In genomic region chr19:45300691-45301431, GRCm38 (mm10) we compare ENCODE assay signal across 8 mouse cellular contexts.
DNase-seq lines count a peak whose midpoint lies in the region; ATAC-seq and TF ChIP-seq lines count a peak whose summit lies in the region.

No protein-coding gene starts in this region.

- peak; percentile 58 for TF ChIP-seq CTCF in Patski (IDR thresholded peaks at IDR 0.05)
- TF ChIP-seq CTCF in heart, postnatal 0 days (IDR thresholded peaks at IDR 0.05; ENCODE audit: low read depth): peak; percentile 65

- H3K27ac ChIP-seq in embryonic facial prominence, embryonic 12.5 days: peak overlapping the region; percentile 89
- H3K27ac ChIP-seq in heart, postnatal 0 days (ENCODE audit: low read depth): no peak overlapping the region

- POLR2A ChIA-PET in Patski (lab: Charles Lee): interaction anchor here (0.9 kb wide), 1 partner anchor 61 kb away, joined by 4 read pairs; no protein-coding TSS in a partner anchor

- CTCF ChIA-PET in Patski (lab: Charles Lee): interaction anchor here (0.9 to 1.6 kb wide), 4 partner anchors 8 to 135 kb away, joined by 3 to 5 read pairs (median 4); no protein-coding TSS in a partner anchor

- H3K36me3 ChIP-seq in embryonic facial prominence, embryonic 12.5 days: no peaks in the 10 kb centered on the region
- H3K36me3 ChIP-seq in heart, postnatal 0 days (replicated peaks; ENCODE audit: control insufficient read depth, insufficient read depth, low read length): no peaks in the 10 kb centered on the region

- no peaks in the 10 kb centered on the region for H3K9me3 ChIP-seq in embryonic facial prominence, embryonic 12.5 days
- no peaks in the 10 kb centered on the region for H3K9me3 ChIP-seq in heart, postnatal 0 days (replicated peaks; ENCODE audit: control insufficient read depth, low read length)

- peak overlapping the region; percentile 52 for H3K4me3 ChIP-seq in embryonic facial prominence, embryonic 12.5 days
- peak overlapping the region; percentile 56 for H3K4me3 ChIP-seq in heart, postnatal 0 days (ENCODE audit: low read depth, low read length)

- WGBS in embryonic facial prominence, embryonic 12.5 days: 4% methylated on average over 22 of the region's 22 CpGs
- WGBS in heart, postnatal 0 days: 3% methylated on average over 22 of the region's 22 CpGs

- no peak for ATAC-seq in Patski
- ATAC-seq in embryonic facial prominence, embryonic 12.5 days (ENCODE audit: insufficient number of reproducible peaks, insufficient read depth, low FRiP score, low TSS enrichment): no peak
- ATAC-seq in heart, postnatal 0 days (ENCODE audit: insufficient read depth, low read depth): peak; percentile 43; the same call in 1 of the 2 replicates

- H3K4me2 ChIP-seq in embryonic facial prominence, embryonic 12.5 days (replicated peaks): peak overlapping the region; percentile 95
- peak overlapping the region; percentile 80 for H3K4me2 ChIP-seq in heart, postnatal 0 days (ENCODE audit: low read depth, low read length)

- DNase-seq in heart, adult 11 months: peak; percentile 90
- no peak for DNase-seq in heart, postnatal 25 days (ENCODE audit: low spot score)
- DNase-seq in Patski (ENCODE audit: low read depth, low spot score) (no peak), liver (peak; percentile 29), adipocyte (ENCODE audit: low spot score) (no peak)
- DNase-seq in heart, postnatal 0 days (ENCODE audit: low spot score): peak; percentile 72
- peak; percentile 15 for DNase-seq in naive thymus-derived CD4-positive, alpha-beta T cell, adult 2 months (ENCODE audit: low read depth)

- peaks cover 24% of the 10 kb centered on the region for H3K4me1 ChIP-seq in embryonic facial prominence, embryonic 12.5 days
- H3K4me1 ChIP-seq in heart, postnatal 0 days (ENCODE audit: control insufficient read depth, insufficient read depth): peaks cover 14% of the 10 kb centered on the region

- intact Hi-C loops in heart, postnatal 25 days (cut with DNase I): loop anchor here (1.0 to 5.0 kb wide), 4 partner anchors 61 to 241 kb away; partner anchors contain the start of gene Btrc

- H3K27me3 ChIP-seq in Patski: peaks cover 82% of the 10 kb centered on the region
- peaks cover 71% of the 10 kb centered on the region for H3K27me3 ChIP-seq in embryonic facial prominence, embryonic 12.5 days
- H3K27me3 ChIP-seq in heart, postnatal 0 days (ENCODE audit: control insufficient read depth, insufficient read depth, low read length): peaks cover 49% of the 10 kb centered on the region

- in situ Hi-C loops in Patski (cut with MboI; ENCODE audit: low pct_unique_long_range_greater_than_20kb): no loop called here

- no peak for TF ChIP-seq EP300 in heart, postnatal 0 days (IDR thresholded peaks at IDR 0.05; ENCODE audit: low read depth)

- peak overlapping the region; percentile 65 for H3K9ac ChIP-seq in embryonic facial prominence, embryonic 12.5 days
- H3K9ac ChIP-seq in heart, postnatal 0 days (replicated peaks; ENCODE audit: low read depth, low read length): 0 out of 2 replicates have a peak overlapping the region, but pooled peaks have one; percentile 44

Comparison
In these comparisons a context has a peak if more than half of its experiments do, and no peak if none do; other contexts are left out.
1. DNase-seq: peak in heart, adult 11 months (single experiment), heart, postnatal 0 days (single experiment), liver (single experiment) and naive thymus-derived CD4-positive, alpha-beta T cell, adult 2 months (single experiment); none in heart, postnatal 25 days (single experiment), Patski (single experiment) and adipocyte (single experiment).